Mouse (Mus musculus): Measurements from ENCODE around the gene Ank2.

GRCm38 (mm10) chr3:126923575-126924382 lies 575.4 kb downstream of the Ank2 start:
- TF ChIP-seq GATA1 (IDR thresholded peaks at IDR 0.05; ENCODE audit: low read length) (no peak), TAL1 (IDR thresholded peaks at IDR 0.05; ENCODE audit: low read length) (no peak)
